Mouse (Mus musculus) intestine, embryonic 16.5 days (tissue): ENCODE data around the gene Atg16l2. TPM values are rescaled to one million over a fixed set of nuclear protein-coding genes. Genes with fewer than 3 reads are reported as not detected.

Experiments
- ATAC-seq: fragments of 200-750 bp; cut with Nextera tagmentation; 2 replicates; pipeline ENCODE4 v1.8.0; 2017; ENCODE audit warnings: moderate TSS enrichment, moderate library complexity
- H3K27ac ChIP-seq: fragments of 300-500 bp; sonication (generic); 2 replicates; pipeline ENCODE4 v1.5.1; 2014; ENCODE audit warnings: mild to moderate bottlenecking, low read length
- H3K27me3 ChIP-seq: fragments of 300-500 bp; sonication (generic); replicated peaks from 2 replicates; pipeline ENCODE4 v1.6.1; 2014; ENCODE audit warnings: low read length, control low read depth, mixed read lengths; ENCODE audit not compliant: control insufficient read depth, insufficient read depth
- H3K36me3 ChIP-seq: fragments of 300-500 bp; sonication (generic); 2 replicates; pipeline ENCODE4 v1.6.1; 2014; ENCODE audit warnings: low read length, control low read depth; ENCODE audit not compliant: control insufficient read depth, insufficient read depth
- H3K4me1 ChIP-seq: fragments of 300-500 bp; sonication (generic); 2 replicates; pipeline ENCODE4 v1.6.1; 2014; ENCODE audit warnings: low read length, control low read depth, mixed read lengths; ENCODE audit not compliant: control insufficient read depth, insufficient read depth
- H3K4me2 ChIP-seq: fragments of 300-500 bp; sonication (generic); 2 replicates; pipeline ENCODE4 v1.6.1; 2014; ENCODE audit warnings: low read depth, low read length, control low read depth
- H3K4me3 ChIP-seq: fragments of 300-500 bp; sonication (generic); 2 replicates; pipeline ENCODE4 v1.5.1; 2014; ENCODE audit warnings: mild to moderate bottlenecking, low read length
- H3K9ac ChIP-seq: fragments of 300-500 bp; sonication (generic); 2 replicates; pipeline ENCODE4 v1.6.1; 2014; ENCODE audit warnings: low read depth, low read length
- H3K9me3 ChIP-seq: fragments of 300-500 bp; sonication (generic); 2 replicates; pipeline ENCODE4 v1.6.1; 2016; ENCODE audit warnings: low read length, control low read depth; ENCODE audit not compliant: control insufficient read depth
- WGBS: fragments of 180-500 bp; shearing (Covaris S2); extraction: QIAGEN DNeasy Blood & Tissue Kit; methylation state at CpG from one replicate; pipeline ENCODE4 v1.1.7; 2014; 5-methylcytosine and 5-hydroxymethylcytosine counted together
- polyA plus RNA-seq: library from polyadenylated mRNA; unstranded; fragments of >200 nt; fragmentation: Nextera tagmentation; extraction: Ambion mirVana; gene quantifications from 2 replicates; pipeline ENCODE4 v1.2.1, GENCODE M21; 2015

Gene Atg16l2
- polyA plus RNA-seq, 1 experiment from 2014 or later = 17.3 TPM

GRCm38 (mm10) chr7:101231458-101231857, 70.6 kb downstream of the Atg16l2 start:
- Histone ChIP-seq H3K27me3 (no peaks in the 10 kb centered on the region), H3K9ac (no peak overlapping the region), H3K4me2 (no peak overlapping the region), H3K9me3 (no peaks in the 10 kb centered on the region), H3K27ac (no peak overlapping the region), H3K36me3 (no peaks in the 10 kb centered on the region), H3K4me1 (0 out of 2 replicates have a peak, but pooled peaks cover 4% of the 10 kb centered on the region), H3K4me3 (no peak overlapping the region)
- no peak for ATAC-seq
- WGBS = 42% methylated on average over 2 of the region's 2 CpGs

DNA sequence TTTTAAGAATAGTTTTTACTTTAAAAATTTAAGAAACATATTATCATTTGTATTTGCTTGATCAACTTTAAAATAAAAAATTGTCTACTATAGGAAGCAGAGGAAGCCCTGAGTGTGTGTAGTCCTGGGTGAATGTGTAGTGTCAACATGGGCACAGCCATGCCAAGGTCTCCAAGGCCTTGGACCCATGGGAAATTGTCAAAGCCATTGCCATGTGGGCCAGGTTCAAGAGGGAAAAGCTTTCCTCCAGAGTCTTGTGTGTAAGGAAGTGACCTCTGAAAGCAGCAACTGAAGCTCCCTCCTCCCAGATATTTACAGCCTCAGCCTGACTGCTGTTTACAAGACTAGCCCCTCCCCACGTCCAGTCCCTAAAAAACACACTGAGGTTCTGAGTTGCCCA, 72.7 kb downstream of the Atg16l2 start:
- no peak overlapping the region for H3K9ac ChIP-seq
- no peak overlapping the region for H3K27ac ChIP-seq
- H3K4me1 ChIP-seq = 0 out of 2 replicates have a peak, but pooled peaks cover 4% of the 10 kb centered on the region
- H3K36me3 ChIP-seq = no peaks in the 10 kb centered on the region
- ATAC-seq = no peak
- H3K27me3 ChIP-seq = no peaks in the 10 kb centered on the region
- WGBS = 56% methylated on average over 1 of the region's 1 CpGs
- no peak overlapping the region for H3K4me2 ChIP-seq
- H3K4me3 ChIP-seq = no peak overlapping the region
- no peaks in the 10 kb centered on the region for H3K9me3 ChIP-seq

DNA sequence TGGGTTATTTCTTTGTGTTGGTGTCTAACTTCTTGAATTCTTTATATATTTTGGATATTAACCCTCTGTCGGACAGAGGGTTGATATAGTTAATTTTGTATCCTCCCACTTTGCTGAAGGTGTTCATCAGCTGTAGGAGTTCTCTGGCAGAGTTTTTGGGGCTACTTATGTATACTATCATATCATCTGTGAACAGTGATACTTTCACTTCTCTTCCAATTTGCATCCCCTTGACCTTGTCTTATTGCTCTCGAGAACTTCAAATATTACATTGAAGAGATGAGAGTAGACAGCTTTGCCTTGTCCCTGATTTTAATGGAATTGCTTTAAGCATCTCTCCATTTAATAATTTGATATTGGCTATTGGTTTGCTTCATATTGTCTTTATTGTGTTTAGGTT, 78.5 kb downstream of the Atg16l2 start:
- H3K9me3 ChIP-seq = no peaks in the 10 kb centered on the region
- no peaks in the 10 kb centered on the region for H3K4me1 ChIP-seq
- no peak for ATAC-seq
- no peaks in the 10 kb centered on the region for H3K36me3 ChIP-seq
- H3K27me3 ChIP-seq = no peaks in the 10 kb centered on the region
- no peak overlapping the region for H3K9ac ChIP-seq
- H3K4me2 ChIP-seq = no peak overlapping the region
- no peak overlapping the region for H3K27ac ChIP-seq
- no peak overlapping the region for H3K4me3 ChIP-seq
- 91% methylated on average over 2 of the region's 2 CpGs for WGBS

DNA sequence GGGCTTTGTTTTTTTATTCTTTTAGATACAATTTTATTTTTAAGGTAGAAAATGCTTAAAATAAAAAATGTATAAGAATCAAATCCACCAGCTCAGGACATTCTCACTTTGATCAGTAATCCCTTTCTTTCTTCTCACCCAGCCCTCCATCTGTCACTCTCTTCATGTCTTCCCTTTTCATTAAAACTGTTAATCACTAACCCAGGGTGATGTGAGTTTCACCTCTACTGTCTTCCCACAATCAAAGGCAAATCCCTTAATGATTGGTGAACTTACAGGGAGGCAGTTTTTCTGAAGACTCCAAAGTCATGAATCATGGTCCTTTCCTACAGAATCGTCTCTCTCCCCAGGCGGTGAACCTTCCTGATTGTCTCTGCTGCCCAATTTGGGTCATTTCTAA, 85.3 kb downstream of the Atg16l2 start:
- Histone ChIP-seq H3K27me3 (no peaks in the 10 kb centered on the region), H3K9ac (no peak overlapping the region), H3K9me3 (no peaks in the 10 kb centered on the region), H3K4me1 (no peaks in the 10 kb centered on the region), H3K27ac (no peak overlapping the region), H3K4me3 (no peak overlapping the region), H3K4me2 (no peak overlapping the region), H3K36me3 (no peaks in the 10 kb centered on the region)
- WGBS = 68% methylated on average over 2 of the region's 2 CpGs
- no peak for ATAC-seq

GRCm38 (mm10) chr7:101213515-101214263, 88.4 kb downstream of the Atg16l2 start:
- Histone ChIP-seq H3K27me3 (no peaks in the 10 kb centered on the region), H3K4me1 (no peaks in the 10 kb centered on the region), H3K4me3 (no peak overlapping the region), H3K36me3 (no peaks in the 10 kb centered on the region), H3K4me2 (no peak overlapping the region), H3K9ac (no peak overlapping the region), H3K27ac (no peak overlapping the region), H3K9me3 (no peaks in the 10 kb centered on the region)
- no peak for ATAC-seq
- WGBS = 59% methylated on average over 3 of the region's 3 CpGs

Other genes with a start within 250 kb of the Atg16l2 start
- gene Fchsd2, start 209.4 kb downstream of the Atg16l2 start, polyA plus RNA-seq = 19.7 and 23.6 TPM in 2 replicates
- gene Stard10, start 14.8 kb upstream of the Atg16l2 start, polyA plus RNA-seq = 101 and 106 TPM in 2 replicates
- 60.9 and 61.8 TPM in 2 replicates for gene Arap1, start 45.8 kb upstream of the Atg16l2 start, polyA plus RNA-seq
- not detected in 2 replicates for gene Gm45837, start 108.6 kb upstream of the Atg16l2 start, polyA plus RNA-seq
- gene Pde2a, start 119.4 kb upstream of the Atg16l2 start, polyA plus RNA-seq = 23.0 and 23.5 TPM in 2 replicates